Mouse (Mus musculus) cerebellum, adult 2 months (tissue): ENCODE measurements around the gene Ammecr1. TPM values are rescaled to one million over a fixed set of nuclear protein-coding genes. Genes with fewer than 3 reads are reported as not detected.
A peak's percentile ranks its signal among the peaks of the same experiment; 100 is the strongest.

Experiments
- DNase-seq, 2 experiments: peaks; one replicate each; pipeline ENCODE4 v3.0.0; 2021
- H3K27ac ChIP-seq: fragments of 200-500 bp; 2 replicates; pipeline ENCODE4 v1.5.1; 2012; ENCODE audit warnings: low read length, control low read depth, inconsistent platforms; ENCODE audit not compliant: insufficient read depth
- H3K27me3 ChIP-seq: fragments of 200-500 bp; 2 replicates; pipeline ENCODE4 v1.6.1; 2012; ENCODE audit warnings: inconsistent platforms, mild to moderate bottlenecking, low read length, moderate library complexity; ENCODE audit not compliant: control insufficient read depth, insufficient read depth
- H3K4me1 ChIP-seq: fragments of 200-500 bp; 2 replicates; pipeline ENCODE4 v1.6.1; 2011; ENCODE audit warnings: low read length; ENCODE audit not compliant: control insufficient read depth, insufficient read depth
- H3K4me3 ChIP-seq: fragments of 200-500 bp; replicated peaks from 2 replicates; pipeline ENCODE3; 2011; ENCODE audit warnings: mild to moderate bottlenecking, low read depth, low read length, control low read depth; ENCODE audit not compliant: insufficient read depth
- CTCF ChIP-seq: fragments of 200-500 bp; IDR thresholded peaks from 2 replicates; pipeline ENCODE4 v1.5.1; 2011; ENCODE audit warnings: low read depth, mild to moderate bottlenecking, control low read depth, low read length, moderate library complexity, borderline replicate concordance; ENCODE audit not compliant: insufficient read depth
- POLR2A ChIP-seq: fragments of 200-500 bp; IDR thresholded peaks from 2 replicates; pipeline ENCODE4 v1.6.1; 2011; ENCODE audit warnings: low read length, control low read depth, borderline replicate concordance; ENCODE audit not compliant: insufficient read depth
- WGBS: fragments of 180-500 bp; shearing (Covaris S2); methylation state at CpG from one replicate; pipeline ENCODE4 v1.1.7; 2018; 5-methylcytosine and 5-hydroxymethylcytosine counted together
- polyA plus RNA-seq: library from polyadenylated mRNA; depleted of rRNA; stranded (reverse); fragments of >200 nt; gene quantifications from 2 replicates; pipeline ENCODE4 v1.2.3, GENCODE M21; 2012

Ammecr1 gene
- polyA plus RNA-seq, 1 experiment: 1.6 TPM

GRCm38 (mm10) chrX:142869844-142870243 lies 96.7 kb downstream of the Ammecr1 start:
- WGBS: 48% methylated on average over 2 of the region's 2 CpGs
- Histone ChIP-seq H3K27me3 (no peaks in the 10 kb centered on the region), H3K4me1 (no peaks in the 10 kb centered on the region), H3K27ac (no peak overlapping the region), H3K4me3 (no peak overlapping the region)
- TF ChIP-seq CTCF: no peak
- no peak for TF ChIP-seq POLR2A
- peak in 1 of 2 experiments; percentile 2 for DNase-seq

- no peak for TF ChIP-seq CTCF
- TF ChIP-seq POLR2A: no peak
- 91% methylated on average over 9 of the region's 9 CpGs for WGBS
- Histone ChIP-seq H3K4me3 (no peak overlapping the region), H3K27me3 (no peaks in the 10 kb centered on the region), H3K4me1 (no peaks in the 10 kb centered on the region), H3K27ac (no peak overlapping the region)
- DNase-seq: no peak
Measured at GRCm38 (mm10) chrX:142848032-142848431, 118.5 kb downstream of the Ammecr1 start.

GRCm38 (mm10) chrX:142846266-142846665 lies 120.3 kb downstream of the Ammecr1 start:
- no peak overlapping the region for H3K4me3 ChIP-seq
- DNase-seq: no peak
- no peaks in the 10 kb centered on the region for H3K27me3 ChIP-seq
- peaks cover 4% of the 10 kb centered on the region; the same call in 1 of the 2 replicates for H3K4me1 ChIP-seq
- H3K27ac ChIP-seq: no peak overlapping the region
- WGBS: 87% methylated on average over 6 of the region's 6 CpGs
- TF ChIP-seq POLR2A (no peak), CTCF (no peak)

GRCm38 (mm10) chrX:142841916-142842315 lies 124.6 kb downstream of the Ammecr1 start:
- 39% methylated on average over 4 of the region's 4 CpGs for WGBS
- no peak overlapping the region for H3K4me3 ChIP-seq
- no peak overlapping the region for H3K27ac ChIP-seq
- TF ChIP-seq CTCF: no peak
- TF ChIP-seq POLR2A: no peak
- no peaks in the 10 kb centered on the region for H3K27me3 ChIP-seq
- DNase-seq: no peak
- peaks cover 13% of the 10 kb centered on the region for H3K4me1 ChIP-seq

GRCm38 (mm10) chrX:142839411-142839810 lies 127.1 kb downstream of the Ammecr1 start:
- H3K4me3 ChIP-seq: no peak overlapping the region
- H3K27ac ChIP-seq: no peak overlapping the region
- TF ChIP-seq CTCF (no peak), POLR2A (no peak)
- H3K4me1 ChIP-seq: peaks cover 22% of the 10 kb centered on the region
- no peaks in the 10 kb centered on the region for H3K27me3 ChIP-seq
- 82% methylated on average over 7 of the region's 7 CpGs for WGBS
- DNase-seq: no peak

GRCm38 (mm10) chrX:142838841-142839240 lies 127.7 kb downstream of the Ammecr1 start:
- no peak for TF ChIP-seq CTCF
- TF ChIP-seq POLR2A: no peak
- peaks cover 22% of the 10 kb centered on the region for H3K4me1 ChIP-seq
- 53% methylated on average over 2 of the region's 2 CpGs for WGBS
- H3K27me3 ChIP-seq: no peaks in the 10 kb centered on the region
- H3K4me3 ChIP-seq: no peak overlapping the region
- H3K27ac ChIP-seq: no peak overlapping the region
- DNase-seq: no peak

- peak in 1 of 2 experiments; percentile 60 for DNase-seq
- Histone ChIP-seq H3K4me1 (peaks cover 22% of the 10 kb centered on the region), H3K4me3 (no peak overlapping the region), H3K27ac (no peak overlapping the region), H3K27me3 (no peaks in the 10 kb centered on the region)
- no peak for TF ChIP-seq CTCF
- TF ChIP-seq POLR2A: no peak
- WGBS: 13% methylated on average over 3 of the region's 3 CpGs
Measured at GRCm38 (mm10) chrX:142837316-142837715, 129.2 kb downstream of the Ammecr1 start.

GRCm38 (mm10) chrX:142836399-142836798 lies 130.1 kb downstream of the Ammecr1 start:
- no peak for DNase-seq
- no peak for TF ChIP-seq POLR2A
- TF ChIP-seq CTCF: no peak
- Histone ChIP-seq H3K4me3 (no peak overlapping the region), H3K4me1 (peaks cover 18% of the 10 kb centered on the region), H3K27me3 (no peaks in the 10 kb centered on the region), H3K27ac (no peak overlapping the region)
- 70% methylated on average over 7 of the region's 7 CpGs for WGBS
